Mouse (Mus musculus) liver, embryonic 16.5 days (tissue): ENCODE measurements around the gene Cldn12. TPM values are rescaled to one million over a fixed set of nuclear protein-coding genes. Genes with fewer than 3 reads are reported as not detected.

Experiments used
- ATAC-seq: fragments of 200-750 bp; cut with Nextera tagmentation; 2 replicates; pipeline ENCODE4 v1.8.0; 2017; ENCODE audit warnings: low read depth, mild to moderate bottlenecking, moderate number of reproducible peaks, moderate library complexity
- H3K27ac ChIP-seq: fragments of 300-500 bp; sonication (generic); 2 replicates; pipeline ENCODE4 v1.5.1; 2014; ENCODE audit warnings: mild to moderate bottlenecking, low read length
- H3K27me3 ChIP-seq: fragments of 300-500 bp; sonication (generic); 2 replicates; pipeline ENCODE4 v1.6.1; 2014; ENCODE audit warnings: low read depth, low read length, mixed read lengths; ENCODE audit not compliant: control insufficient read depth, insufficient read depth
- H3K36me3 ChIP-seq: fragments of 300-500 bp; sonication (generic); 2 replicates; pipeline ENCODE4 v1.6.1; 2014; ENCODE audit warnings: mild to moderate bottlenecking; ENCODE audit not compliant: control insufficient read depth, insufficient read depth
- H3K4me1 ChIP-seq: fragments of 300-500 bp; sonication (generic); 2 replicates; pipeline ENCODE4 v1.6.1; 2014; ENCODE audit warnings: low read depth, low read length, mixed read lengths; ENCODE audit not compliant: control insufficient read depth
- H3K4me2 ChIP-seq: fragments of 300-500 bp; sonication (generic); 2 replicates; pipeline ENCODE4 v1.6.1; 2014; ENCODE audit warnings: low read depth, low read length, mixed read lengths
- H3K4me3 ChIP-seq: fragments of 300-500 bp; sonication (generic); 2 replicates; pipeline ENCODE4 v1.5.1; 2014; ENCODE audit warnings: low read depth, mild to moderate bottlenecking, low read length
- H3K9ac ChIP-seq: fragments of 300-500 bp; sonication (generic); 2 replicates; pipeline ENCODE4 v1.6.1; 2014; ENCODE audit warnings: low read depth, low read length
- H3K9me3 ChIP-seq: fragments of 300-500 bp; sonication (generic); replicated peaks from 2 replicates; pipeline ENCODE4 v1.6.1; 2016; ENCODE audit warnings: low read length; ENCODE audit not compliant: control insufficient read depth
- WGBS: fragments of 180-500 bp; shearing (Covaris S2); extraction: QIAGEN DNeasy Blood & Tissue Kit; methylation state at CpG from one replicate; pipeline ENCODE4 v1.1.7; 2014; ENCODE audit not compliant: insufficient replicate concordance; 5-methylcytosine and 5-hydroxymethylcytosine counted together
- polyA plus RNA-seq: library from polyadenylated mRNA; unstranded; fragments of >200 nt; fragmentation: Nextera tagmentation; extraction: Ambion mirVana; gene quantifications from 2 replicates; pipeline ENCODE4 v1.2.1, GENCODE M21; 2015

Cldn12 gene
- polyA plus RNA-seq, 1 experiment from 2014 or later, result 13.5 TPM

DNA sequence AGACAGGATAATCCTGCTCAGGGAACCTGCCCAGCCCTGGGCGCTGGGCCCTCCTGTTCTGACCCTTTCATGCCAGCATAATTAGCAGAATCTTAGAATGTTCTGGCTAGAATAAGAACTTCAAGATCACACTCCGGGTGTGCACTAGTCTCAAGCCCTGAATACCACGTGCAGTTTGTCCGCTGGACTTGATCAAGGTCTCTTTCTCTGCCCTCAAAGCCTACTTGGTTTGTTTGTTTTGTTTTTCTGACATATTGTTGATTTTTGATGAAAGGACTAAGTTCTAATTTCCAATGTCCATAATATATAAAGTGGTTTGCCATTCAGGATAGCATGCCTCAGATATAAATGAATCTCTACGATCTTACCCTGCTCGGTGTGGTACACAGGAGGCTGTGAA is 35.7 kb downstream of the Cldn12 start, which contains the start of gene 1700015F17Rik:
Gene 1700015F17Rik, minus strand, starts transcription at position 101 of the 400 bp plus-strand sequence.
- 71% methylated on average over 6 of the region's 6 CpGs for WGBS
- Histone ChIP-seq H3K4me1 (no peaks in the 10 kb centered on the region), H3K36me3 (no peaks in the 10 kb centered on the region), H3K27ac (no peak within 1 kb of the TSS), H3K27me3 (no peaks in the 10 kb centered on the region), H3K9me3 (no peaks in the 10 kb centered on the region), H3K4me2 (no peak within 1 kb of the TSS), H3K9ac (no peak within 1 kb of the TSS), H3K4me3 (no peak within 1 kb of the TSS)
- no peak for ATAC-seq

DNA sequence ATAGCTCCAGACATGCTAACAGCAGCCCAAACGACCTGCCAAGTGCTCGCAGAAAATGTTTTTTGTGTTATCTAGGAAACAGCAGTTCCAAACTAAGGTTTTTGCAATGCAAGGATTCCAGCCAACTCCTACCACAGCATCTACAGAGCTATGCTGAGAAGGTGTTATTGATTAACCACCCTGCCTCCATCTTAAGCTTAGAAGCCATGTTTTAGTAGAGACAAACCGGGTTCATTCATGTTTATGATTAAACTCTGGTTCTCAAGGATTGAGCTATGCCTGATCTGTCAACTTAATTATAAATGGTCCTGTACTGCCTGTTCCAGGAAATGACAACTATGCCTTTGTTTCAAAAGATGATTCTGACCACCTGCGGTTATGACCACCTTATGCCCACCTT is 38.6 kb downstream of the Cldn12 start:
- Histone ChIP-seq H3K4me1 (no peaks in the 10 kb centered on the region), H3K9me3 (no peaks in the 10 kb centered on the region), H3K27ac (no peak overlapping the region), H3K9ac (no peak overlapping the region), H3K27me3 (no peaks in the 10 kb centered on the region), H3K4me2 (no peak overlapping the region), H3K36me3 (no peaks in the 10 kb centered on the region), H3K4me3 (no peak overlapping the region)
- ATAC-seq, result no peak
- WGBS, result 62% methylated on average over 4 of the region's 4 CpGs

DNA sequence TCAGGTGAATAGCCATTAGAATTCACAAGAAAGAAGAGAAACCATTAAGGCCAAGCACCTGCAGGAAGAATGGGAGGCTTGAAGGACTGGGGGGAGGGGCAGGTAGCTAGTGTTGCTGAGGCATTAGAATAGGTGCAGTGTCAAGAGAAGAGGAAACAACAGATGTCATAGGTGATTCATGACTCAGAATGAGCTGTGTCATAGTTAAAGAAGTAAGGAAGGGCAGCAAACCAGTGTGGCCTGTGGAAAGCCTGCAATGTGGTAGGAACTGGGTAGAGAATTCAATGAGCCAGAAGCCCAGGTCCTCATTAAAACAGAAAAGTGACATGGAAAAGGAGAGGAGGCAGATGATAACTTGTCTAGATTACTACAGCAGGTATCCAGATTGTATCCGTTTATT is 49.5 kb downstream of the Cldn12 start:
- H3K27me3 ChIP-seq, result no peaks in the 10 kb centered on the region
- H3K9ac ChIP-seq, result no peak overlapping the region
- H3K36me3 ChIP-seq, result no peaks in the 10 kb centered on the region
- no peaks in the 10 kb centered on the region for H3K4me1 ChIP-seq
- no peak overlapping the region for H3K4me3 ChIP-seq
- no peak overlapping the region for H3K27ac ChIP-seq
- no peak overlapping the region for H3K4me2 ChIP-seq
- no peak for ATAC-seq
- WGBS, result 48% methylated on average over 1 of the region's 1 CpGs
- no peaks in the 10 kb centered on the region for H3K9me3 ChIP-seq

Other genes with a start within 250 kb of the Cldn12 start
- gene Cdk14, start 94.6 kb downstream of the Cldn12 start, polyA plus RNA-seq, result 0.92 and 1.1 TPM in 2 replicates
- gene 1700015F17Rik, start 35.8 kb downstream of the Cldn12 start, polyA plus RNA-seq, result not detected in 2 replicates
- gene Gtpbp10, start 44.6 kb upstream of the Cldn12 start, polyA plus RNA-seq, result 7.0 and 7.1 TPM in 2 replicates
- gene Gm8773, start 58.8 kb upstream of the Cldn12 start, polyA plus RNA-seq, result 0.18 and 0.19 TPM in 2 replicates
- gene Cfap69, start 149.3 kb upstream of the Cldn12 start, polyA plus RNA-seq, result 0.19 and 0.70 TPM in 2 replicates
- 4.6 and 5.1 TPM in 2 replicates for gene Steap2, start 179.6 kb upstream of the Cldn12 start, polyA plus RNA-seq
- gene Steap1, start 234.4 kb upstream of the Cldn12 start, polyA plus RNA-seq, result 3.1 and 3.4 TPM in 2 replicates